1 mouse cellular context compared by ENCODE assay signal in genomic region chr17:24414230-24414976, GRCm38 (mm10).
A peak's percentile ranks its signal among the peaks of the same experiment; 100 is the strongest.
TF ChIP-seq lines count a peak whose summit lies in the region.

Gene Rnps1 (plus strand): TSS chr17:24414565.

TF ChIP-seq in MEL, 35 proteins besides CTCF, POLR2A, EP300 and RAD21 (continued from another document):
- TF ChIP-seq HCFC1 (IDR thresholded peaks at IDR 0.05; ENCODE audit: low read depth, low read length) (peak; percentile 86), USF2 (IDR thresholded peaks at IDR 0.05; ENCODE audit: borderline replicate concordance in 1 of 2, insufficient read depth in 1 of 2, low read depth in 1 of 2, low read length in 2 of 2) (no peak)
